Mouse (Mus musculus) forebrain, embryonic 11.5 days (tissue): ENCODE measurements around the gene Sdccag8. TPM values are rescaled to one million over a fixed set of nuclear protein-coding genes. Genes with fewer than 3 reads are reported as not detected.

ENCODE experiments used
- ATAC-seq: fragments of 200-750 bp; cut with Nextera tagmentation; replicated peaks from 2 replicates; pipeline ENCODE4 v1.8.0; 2017; ENCODE audit warnings: moderate TSS enrichment; ENCODE audit not compliant: low FRiP score
- DNase-seq: peaks from one replicate; pipeline ENCODE4 v3.0.0-alpha.2; 2017; ENCODE audit warnings: low spot score
- H3K27ac ChIP-seq: fragments of 300-500 bp; sonication (generic); 2 replicates; pipeline ENCODE4 v1.5.1; 2014; ENCODE audit warnings: low read depth, low read length
- H3K27me3 ChIP-seq: fragments of 300-500 bp; sonication (generic); 2 replicates; pipeline ENCODE4 v1.6.1; 2014; ENCODE audit warnings: mild to moderate bottlenecking, low read length, mixed read lengths; ENCODE audit not compliant: control insufficient read depth, insufficient read depth
- H3K36me3 ChIP-seq: fragments of 300-500 bp; sonication (generic); 2 replicates; pipeline ENCODE4 v1.6.1; 2014; ENCODE audit warnings: mild to moderate bottlenecking, low read length, moderate library complexity, mixed read lengths; ENCODE audit not compliant: control insufficient read depth, insufficient read depth
- H3K4me1 ChIP-seq: fragments of 300-500 bp; sonication (generic); replicated peaks from 2 replicates; pipeline ENCODE4 v1.6.1; 2014; ENCODE audit warnings: low read length, mixed read lengths; ENCODE audit not compliant: control insufficient read depth, insufficient read depth
- H3K4me2 ChIP-seq: fragments of 300-500 bp; sonication (generic); 2 replicates; pipeline ENCODE4 v1.6.1; 2014; ENCODE audit warnings: low read depth, mild to moderate bottlenecking, low read length, moderate library complexity, mixed read lengths; ENCODE audit not compliant: severe bottlenecking
- H3K4me3 ChIP-seq: fragments of 300-500 bp; sonication (generic); 2 replicates; pipeline ENCODE4 v1.5.1; 2014; ENCODE audit warnings: low read depth, low read length
- H3K9ac ChIP-seq: fragments of 300-500 bp; sonication (generic); 2 replicates; pipeline ENCODE4 v1.6.1; 2014; ENCODE audit warnings: low read length
- H3K9me3 ChIP-seq: fragments of 300-500 bp; sonication (generic); 2 replicates; pipeline ENCODE4 v1.6.1; 2016; ENCODE audit warnings: low read length, mixed read lengths; ENCODE audit not compliant: control insufficient read depth
- WGBS: fragments of 180-500 bp; shearing (Covaris S2); extraction: QIAGEN DNeasy Blood & Tissue Kit; methylation state at CpG from one replicate; pipeline ENCODE4 v1.1.7; 2014; 5-methylcytosine and 5-hydroxymethylcytosine counted together
- polyA plus RNA-seq: library from polyadenylated mRNA; unstranded; fragments of >200 nt; fragmentation: Nextera tagmentation; extraction: Ambion mirVana; gene quantifications from 2 replicates; pipeline ENCODE4 v1.2.1, GENCODE M21; 2014

Gene Sdccag8
- polyA plus RNA-seq, 1 experiment from 2014 or later, result 21.1 TPM

DNA sequence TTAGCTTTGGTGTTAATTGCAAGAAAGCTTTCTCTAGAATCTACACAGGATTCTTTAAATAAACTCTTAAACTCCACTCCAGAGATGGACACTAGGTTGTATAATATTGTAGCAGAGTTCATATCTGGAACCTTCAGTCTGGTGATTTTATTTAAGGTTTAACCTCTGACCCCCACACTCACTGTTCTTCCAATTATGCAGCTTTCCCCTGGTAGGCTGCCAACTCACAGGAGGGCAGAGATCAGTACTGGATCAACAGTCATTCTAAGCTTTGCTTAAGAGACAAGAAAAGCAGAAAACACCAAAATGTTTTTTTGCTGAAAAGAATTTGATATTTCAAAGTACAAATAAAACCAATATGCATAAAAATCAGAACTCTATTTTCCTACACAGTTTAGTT, 231.4 kb downstream of the Sdccag8 start:
- H3K9ac ChIP-seq, result no peak overlapping the region
- H3K36me3 ChIP-seq, result no peaks in the 10 kb centered on the region
- H3K4me2 ChIP-seq, result no peak overlapping the region
- no peak overlapping the region for H3K4me3 ChIP-seq
- DNase-seq (no peak), ATAC-seq (no peak)
- H3K27me3 ChIP-seq, result no peaks in the 10 kb centered on the region
- no peaks in the 10 kb centered on the region for H3K9me3 ChIP-seq
- H3K4me1 ChIP-seq, result no peaks in the 10 kb centered on the region
- H3K27ac ChIP-seq, result no peak overlapping the region

DNA sequence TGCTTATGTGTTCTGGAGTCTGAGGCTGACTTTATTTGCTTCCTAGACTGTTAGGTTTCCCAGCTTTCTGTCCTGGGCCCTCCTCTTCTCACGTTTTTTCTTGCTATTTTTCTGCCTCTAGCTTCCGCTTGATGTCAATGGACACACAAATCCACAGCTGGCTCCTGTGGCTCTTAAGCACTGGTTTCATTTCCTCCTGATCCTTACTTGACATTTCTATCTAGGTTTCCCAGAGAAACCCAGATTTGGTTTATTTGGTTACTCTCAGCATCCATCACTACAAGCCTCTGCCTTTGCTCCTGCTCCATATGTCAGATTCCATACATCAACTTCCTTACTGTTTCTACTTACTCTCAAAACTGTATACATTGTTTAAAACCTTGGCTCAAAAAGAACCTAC, 232.5 kb downstream of the Sdccag8 start:
- no peaks in the 10 kb centered on the region for H3K36me3 ChIP-seq
- H3K9me3 ChIP-seq, result no peaks in the 10 kb centered on the region
- no peak overlapping the region for H3K27ac ChIP-seq
- ATAC-seq (no peak), DNase-seq (no peak)
- no peaks in the 10 kb centered on the region for H3K4me1 ChIP-seq
- H3K27me3 ChIP-seq, result no peaks in the 10 kb centered on the region
- WGBS, result 83% methylated on average over 2 of the region's 2 CpGs
- H3K4me3 ChIP-seq, result no peak overlapping the region
- H3K9ac ChIP-seq, result no peak overlapping the region
- H3K4me2 ChIP-seq, result no peak overlapping the region

GRCm38 (mm10) chr1:177048773-177049172, 234.3 kb downstream of the Sdccag8 start:
- Histone ChIP-seq H3K9me3 (no peaks in the 10 kb centered on the region), H3K9ac (no peak overlapping the region), H3K4me1 (no peaks in the 10 kb centered on the region), H3K27ac (no peak overlapping the region), H3K4me2 (no peak overlapping the region), H3K36me3 (no peaks in the 10 kb centered on the region), H3K4me3 (no peak overlapping the region), H3K27me3 (no peaks in the 10 kb centered on the region)
- WGBS, result 91% methylated on average over 2 of the region's 2 CpGs
- DNase-seq (no peak), ATAC-seq (no peak)

- H3K4me1 ChIP-seq, result no peaks in the 10 kb centered on the region
- H3K4me2 ChIP-seq, result no peak overlapping the region
- H3K4me3 ChIP-seq, result no peak overlapping the region
- no peak for DNase-seq
- 85% methylated on average over 11 of the region's 11 CpGs for WGBS
- no peak overlapping the region for H3K9ac ChIP-seq
- no peak overlapping the region for H3K27ac ChIP-seq
- ATAC-seq, result no peak
- no peaks in the 10 kb centered on the region for H3K27me3 ChIP-seq
- no peaks in the 10 kb centered on the region for H3K9me3 ChIP-seq
- H3K36me3 ChIP-seq, result no peaks in the 10 kb centered on the region
Observed at GRCm38 (mm10) chr1:177051366-177051963, 237.0 kb downstream of the Sdccag8 start.

DNA sequence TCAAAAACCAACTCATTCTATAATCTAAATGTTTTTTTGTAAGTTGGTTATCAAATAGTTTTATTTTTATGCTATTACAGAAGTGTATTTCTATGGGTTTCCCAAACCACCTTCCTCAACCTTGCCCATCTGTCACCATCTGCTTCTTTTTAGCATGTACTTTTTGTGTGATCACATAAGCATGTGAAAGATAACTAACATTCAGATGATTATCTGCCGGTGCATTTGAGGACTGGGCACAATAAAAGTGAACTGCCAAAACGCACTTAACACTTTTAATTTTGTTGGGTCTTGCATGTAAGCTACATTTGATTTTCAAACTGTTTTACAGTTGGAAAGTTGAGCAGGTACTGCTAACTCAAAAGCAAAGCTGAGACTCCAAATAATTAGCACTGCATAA, 240.4 kb downstream of the Sdccag8 start:
- ATAC-seq (no peak), DNase-seq (no peak)
- Histone ChIP-seq H3K9me3 (no peaks in the 10 kb centered on the region), H3K36me3 (no peaks in the 10 kb centered on the region; the same call in 1 of the 2 replicates), H3K4me2 (no peak overlapping the region), H3K4me3 (no peak overlapping the region), H3K27ac (no peak overlapping the region), H3K27me3 (no peaks in the 10 kb centered on the region), H3K9ac (no peak overlapping the region), H3K4me1 (no peaks in the 10 kb centered on the region)
- WGBS, result 68% methylated on average over 2 of the region's 2 CpGs

DNA sequence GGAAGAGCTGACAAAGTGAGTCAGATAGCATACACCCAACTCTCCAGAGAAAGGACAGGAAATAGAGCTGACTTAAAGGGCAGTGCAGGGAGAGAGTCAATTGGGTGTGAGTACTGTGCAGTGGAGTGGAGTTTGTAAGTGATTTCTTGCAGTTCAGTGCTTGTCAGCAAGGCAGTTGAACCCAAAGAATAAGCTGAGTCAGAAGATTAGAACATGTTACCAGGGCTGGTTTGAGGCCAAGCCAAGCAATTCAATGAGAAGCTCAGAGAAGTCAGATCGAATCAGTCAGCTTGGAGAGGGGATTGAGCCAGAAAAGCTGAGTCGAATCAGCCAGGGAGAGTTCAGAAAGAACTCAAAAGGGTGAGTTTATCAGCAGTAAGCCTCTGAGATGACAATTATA, 247.3 kb downstream of the Sdccag8 start:
- Histone ChIP-seq H3K9me3 (no peaks in the 10 kb centered on the region), H3K27me3 (no peaks in the 10 kb centered on the region), H3K4me3 (no peak overlapping the region), H3K4me1 (no peaks in the 10 kb centered on the region), H3K9ac (no peak overlapping the region), H3K27ac (no peak overlapping the region), H3K36me3 (no peaks in the 10 kb centered on the region; the same call in 1 of the 2 replicates), H3K4me2 (no peak overlapping the region)
- WGBS, result 91% methylated on average over 2 of the region's 2 CpGs
- ATAC-seq (no peak), DNase-seq (no peak)

DNA sequence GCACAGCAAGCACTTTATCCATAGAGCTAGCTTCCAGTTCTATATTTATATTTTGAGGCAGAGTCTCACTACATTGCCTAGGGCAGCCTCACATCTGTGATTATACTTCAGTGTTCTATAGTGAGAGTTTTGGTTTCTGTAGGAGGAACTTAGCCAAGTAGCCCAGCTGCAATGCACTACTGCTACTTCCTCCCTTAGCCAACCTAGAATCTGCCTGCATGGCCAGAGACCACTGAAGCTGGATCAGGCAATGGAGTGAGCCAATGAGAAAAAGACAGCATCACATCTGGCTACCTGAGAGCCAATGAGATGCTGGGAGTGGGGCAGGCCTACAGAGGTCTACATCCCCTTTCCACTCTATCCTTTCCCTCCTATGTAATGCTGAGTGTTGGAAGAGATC, 251.3 kb downstream of the Sdccag8 start:
- no peak overlapping the region for H3K27ac ChIP-seq
- H3K4me1 ChIP-seq, result no peaks in the 10 kb centered on the region
- H3K27me3 ChIP-seq, result no peaks in the 10 kb centered on the region
- no peak overlapping the region for H3K9ac ChIP-seq
- no peaks in the 10 kb centered on the region for H3K36me3 ChIP-seq
- H3K4me3 ChIP-seq, result no peak overlapping the region
- no peak for DNase-seq
- no peak overlapping the region for H3K4me2 ChIP-seq
- H3K9me3 ChIP-seq, result no peaks in the 10 kb centered on the region
- ATAC-seq, result no peak

- ATAC-seq, result no peak
- Histone ChIP-seq H3K4me1 (no peaks in the 10 kb centered on the region), H3K4me2 (no peak overlapping the region), H3K27me3 (no peaks in the 10 kb centered on the region), H3K36me3 (no peaks in the 10 kb centered on the region), H3K27ac (no peak overlapping the region), H3K9me3 (no peaks in the 10 kb centered on the region), H3K9ac (no peak overlapping the region), H3K4me3 (no peak overlapping the region)
- DNase-seq, result no peak
- 90% methylated on average over 8 of the region's 8 CpGs for WGBS
Observed at GRCm38 (mm10) chr1:177067123-177067646, 252.7 kb downstream of the Sdccag8 start.

DNA sequence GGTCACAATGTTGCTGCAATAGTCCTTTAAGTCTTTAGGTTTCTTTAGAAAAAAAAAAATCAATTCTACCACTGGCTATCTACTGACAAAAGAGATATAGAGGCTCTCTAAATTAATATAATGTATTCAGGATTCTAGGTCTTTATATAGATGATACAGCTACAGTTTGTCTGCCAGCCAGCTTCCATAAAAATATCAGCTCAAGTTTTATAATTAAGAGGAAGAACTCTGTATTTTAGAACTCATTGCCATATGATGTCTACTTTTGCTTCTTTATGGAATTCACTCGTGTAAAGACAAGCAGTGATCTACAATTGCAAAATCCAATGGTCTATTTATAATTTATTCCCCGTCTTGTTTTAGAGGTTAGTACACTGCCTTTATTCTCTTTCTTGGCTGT, 254.7 kb downstream of the Sdccag8 start:
- Histone ChIP-seq H3K27me3 (no peaks in the 10 kb centered on the region), H3K9me3 (no peaks in the 10 kb centered on the region), H3K9ac (no peak overlapping the region), H3K4me1 (no peaks in the 10 kb centered on the region), H3K4me3 (no peak overlapping the region), H3K27ac (no peak overlapping the region), H3K4me2 (no peak overlapping the region), H3K36me3 (no peaks in the 10 kb centered on the region)
- DNase-seq (no peak), ATAC-seq (no peak)
- WGBS, result 92% methylated on average over 2 of the region's 2 CpGs
